Mouse (Mus musculus): Measurements from ENCODE around the gene Spata31d1a. TPM values are rescaled to one million over a fixed set of nuclear protein-coding genes. Genes with fewer than 3 reads are reported as not detected.

Gene Spata31d1a
- polyA plus RNA-seq, 1 experiment from 2014 or later = not detected

DNA sequence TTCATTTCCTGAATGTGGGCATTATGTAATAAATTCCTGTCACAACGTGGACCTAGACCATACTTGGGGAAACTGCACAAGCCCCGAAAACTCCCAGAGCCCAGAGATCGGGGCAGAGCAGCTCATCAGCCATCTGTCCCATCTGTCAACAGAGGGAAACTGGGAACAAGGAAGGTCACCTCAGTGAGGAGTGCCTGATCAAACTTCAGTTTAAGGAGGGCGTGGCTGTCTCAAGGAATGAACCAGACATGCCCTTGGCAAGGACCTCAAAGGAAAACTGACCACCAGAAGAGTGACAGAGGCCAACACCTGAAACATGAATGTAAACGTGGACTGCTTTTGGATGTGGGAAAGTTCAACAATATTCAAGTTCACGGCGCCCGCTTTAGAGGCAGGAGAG is 48.7 kb downstream of the Spata31d1a start:
- H3K27ac ChIP-seq = no peak overlapping the region
- no peaks in the 10 kb centered on the region for H3K27me3 ChIP-seq (replicated peaks)
- H3K36me3 ChIP-seq = peaks cover 80% of the 10 kb centered on the region
- H3K4me2 ChIP-seq (replicated peaks) = no peak overlapping the region
- H3K9me3 ChIP-seq = peaks cover 4% of the 10 kb centered on the region; the same call in 1 of the 2 replicates
- no peak overlapping the region for H3K9ac ChIP-seq
- no peak overlapping the region for H3K4me3 ChIP-seq
- ATAC-seq (ENCODE audit: low FRiP score, low read depth) = no peak
- peaks cover 14% of the 10 kb centered on the region for H3K4me1 ChIP-seq
- WGBS = 91% methylated on average over 8 of the region's 8 CpGs

DNA sequence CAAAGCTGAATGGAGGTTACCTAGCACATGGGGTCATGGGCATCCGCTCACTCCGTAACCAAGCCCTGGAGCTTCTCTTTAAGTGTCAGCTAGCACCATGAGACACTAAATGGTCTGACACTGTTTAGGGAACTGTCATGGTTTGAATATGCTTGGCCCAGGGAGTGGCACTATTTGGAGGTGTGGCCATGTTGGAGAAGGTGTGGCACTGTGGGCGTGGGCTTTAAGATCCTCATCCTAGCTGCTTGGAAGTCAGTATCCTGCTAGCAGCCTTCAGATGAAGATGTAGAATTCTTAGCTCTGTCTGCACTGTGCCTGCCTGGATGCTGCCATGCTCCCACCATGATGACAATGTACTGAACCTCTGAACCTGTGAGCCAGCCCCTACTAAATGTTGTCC is 49.8 kb downstream of the Spata31d1a start:
- H3K36me3 ChIP-seq = peaks cover 74% of the 10 kb centered on the region
- H3K4me3 ChIP-seq = no peak overlapping the region
- no peaks in the 10 kb centered on the region for H3K27me3 ChIP-seq (replicated peaks)
- peaks cover 4% of the 10 kb centered on the region; the same call in 1 of the 2 replicates for H3K9me3 ChIP-seq
- 96% methylated on average over 3 of the region's 3 CpGs for WGBS
- peaks cover 21% of the 10 kb centered on the region for H3K4me1 ChIP-seq
- ATAC-seq (ENCODE audit: low FRiP score, low read depth) = no peak
- no peak overlapping the region for H3K4me2 ChIP-seq (replicated peaks)
- H3K27ac ChIP-seq = no peak overlapping the region
- H3K9ac ChIP-seq = no peak overlapping the region

DNA sequence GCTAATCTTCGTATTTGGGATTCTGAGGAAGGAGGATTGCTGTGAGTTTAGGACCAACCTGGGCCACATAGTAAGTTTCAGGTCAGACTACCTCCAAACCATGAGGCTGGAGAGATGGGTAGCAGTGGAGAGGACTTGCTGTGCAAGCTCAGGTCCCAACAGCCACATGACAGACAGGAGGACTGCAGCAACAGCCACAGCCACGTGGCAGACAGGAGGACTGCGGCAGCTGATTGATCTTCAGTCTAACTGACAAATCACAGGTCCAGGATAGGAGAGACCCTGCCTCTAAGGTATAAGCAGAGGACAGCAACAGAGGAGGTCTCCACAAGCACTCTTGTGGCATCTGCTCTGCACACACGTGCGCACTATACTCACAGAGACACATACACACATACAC is 52.3 kb downstream of the Spata31d1a start:
- 80% methylated on average over 5 of the region's 5 CpGs for WGBS
- no peak overlapping the region for H3K4me3 ChIP-seq
- H3K9me3 ChIP-seq = peaks cover 4% of the 10 kb centered on the region; the same call in 1 of the 2 replicates
- no peak overlapping the region for H3K9ac ChIP-seq
- no peak overlapping the region for H3K4me2 ChIP-seq (replicated peaks)
- peaks cover 50% of the 10 kb centered on the region for H3K36me3 ChIP-seq
- peaks cover 35% of the 10 kb centered on the region for H3K4me1 ChIP-seq
- H3K27me3 ChIP-seq (replicated peaks) = no peaks in the 10 kb centered on the region
- no peak for ATAC-seq (ENCODE audit: low FRiP score, low read depth)
- no peak overlapping the region for H3K27ac ChIP-seq

DNA sequence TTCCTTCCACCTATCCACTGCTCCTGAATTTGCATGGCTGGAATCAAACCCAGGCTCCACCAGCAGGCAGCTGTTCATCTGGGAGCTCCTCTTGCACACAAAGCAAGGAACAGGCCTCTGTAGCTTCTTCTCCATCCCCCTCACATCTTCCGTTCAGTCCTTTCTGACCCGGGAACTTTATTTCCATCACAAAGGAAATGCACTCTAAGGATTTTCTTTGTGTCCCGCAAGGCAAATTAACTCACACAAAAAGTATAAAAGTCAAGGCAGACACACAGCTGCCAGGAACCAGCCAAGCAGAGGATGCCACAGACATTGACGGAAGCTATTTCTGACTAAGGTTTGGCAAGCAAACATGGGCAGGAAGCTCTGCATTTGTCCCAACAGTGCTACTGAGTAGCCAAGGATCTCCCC is 53.1 kb downstream of the Spata31d1a start:
- Histone ChIP-seq H3K9ac (0 out of 2 replicates have a peak overlapping the region, but pooled peaks have one; percentile 8), H3K4me1 (peaks cover 42% of the 10 kb centered on the region), H3K9me3 (peaks cover 4% of the 10 kb centered on the region; the same call in 1 of the 2 replicates), H3K4me2 (replicated peaks) (0 out of 2 replicates have a peak overlapping the region, but pooled peaks have one; percentile 14), H3K27me3 (replicated peaks) (no peaks in the 10 kb centered on the region), H3K27ac (peak overlapping the region; percentile 16; the same call in 1 of the 2 replicates), H3K4me3 (no peak overlapping the region), H3K36me3 (peaks cover 42% of the 10 kb centered on the region)
- peak; percentile 68 for ATAC-seq (ENCODE audit: low FRiP score, low read depth)
- 31% methylated on average over 4 of the region's 4 CpGs for WGBS

DNA sequence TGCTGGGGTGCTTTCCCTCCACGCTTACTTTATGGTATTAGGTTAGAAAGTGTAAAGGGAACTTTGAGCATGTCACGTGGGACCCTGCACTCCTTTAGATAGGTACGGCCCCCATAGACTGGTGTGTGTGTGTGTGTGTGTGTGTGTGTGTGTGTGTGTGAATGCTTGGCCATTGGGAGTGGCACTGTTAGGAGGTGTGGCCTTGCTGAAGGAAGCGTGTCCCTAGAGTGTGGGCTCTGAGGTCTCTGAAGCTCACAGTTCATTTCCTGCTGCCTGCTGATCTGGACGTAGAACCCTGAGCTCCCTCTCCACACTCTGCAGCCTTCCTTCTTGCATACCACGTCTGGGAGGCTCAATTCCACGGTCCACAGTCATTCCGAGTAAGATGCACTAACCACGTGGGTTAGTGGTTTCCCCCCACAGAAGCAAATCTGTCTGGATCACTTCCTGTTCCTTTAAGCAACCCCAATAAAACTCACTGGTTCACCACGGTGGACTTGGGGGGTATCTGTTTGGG is 53.8 kb downstream of the Spata31d1a start:
- 0 out of 2 replicates have a peak overlapping the region, but pooled peaks have one; percentile 8 for H3K9ac ChIP-seq

DNA sequence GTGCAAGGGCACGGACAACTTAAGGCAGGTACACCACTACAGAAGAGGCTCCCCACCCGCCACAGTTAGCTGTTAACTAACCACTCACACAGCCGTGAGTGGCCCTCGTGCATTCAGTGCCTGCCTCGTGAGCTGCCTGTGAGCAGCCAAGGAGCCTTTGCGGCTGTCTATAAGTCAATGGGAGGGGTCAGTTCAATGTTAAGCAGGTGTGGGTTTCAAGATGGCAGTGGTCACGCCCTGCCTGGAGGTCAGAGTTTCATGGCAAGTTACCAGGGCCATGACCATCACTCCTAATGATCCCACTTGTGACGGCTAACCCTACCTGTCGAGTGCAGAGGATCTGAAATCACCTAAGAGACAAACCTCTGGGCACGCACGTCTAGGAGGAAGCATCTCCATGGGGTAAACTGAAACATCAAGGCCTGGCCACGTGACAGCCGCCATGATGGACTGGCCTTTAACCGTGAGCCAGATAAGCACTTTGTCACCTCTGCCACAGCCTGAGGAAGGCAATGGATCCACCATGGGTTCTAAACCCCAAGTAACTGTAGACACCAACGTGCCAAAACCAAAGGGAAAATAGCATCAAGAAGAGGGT is 54.3 kb downstream of the Spata31d1a start:
- peaks cover 34% of the 10 kb centered on the region for H3K36me3 ChIP-seq
- H3K4me1 ChIP-seq = peaks cover 44% of the 10 kb centered on the region
- no peaks in the 10 kb centered on the region for H3K27me3 ChIP-seq (replicated peaks)
- no peak overlapping the region for H3K27ac ChIP-seq
- no peak for ATAC-seq (ENCODE audit: low FRiP score, low read depth)
- H3K9me3 ChIP-seq = peaks cover 4% of the 10 kb centered on the region; the same call in 1 of the 2 replicates
- WGBS = 91% methylated on average over 15 of the region's 15 CpGs
- no peak overlapping the region for H3K4me3 ChIP-seq
- no peak overlapping the region for H3K4me2 ChIP-seq (replicated peaks)
- no peak overlapping the region for H3K9ac ChIP-seq

More for the DNA sequence above, 53.8 kb downstream of the Spata31d1a start:
- Histone ChIP-seq H3K36me3 (peaks cover 36% of the 10 kb centered on the region), H3K27me3 (replicated peaks) (no peaks in the 10 kb centered on the region), H3K4me1 (peaks cover 44% of the 10 kb centered on the region), H3K4me2 (replicated peaks) (0 out of 2 replicates have a peak overlapping the region, but pooled peaks have one; percentile 14), H3K27ac (0 out of 2 replicates have a peak overlapping the region, but pooled peaks have one; percentile 16), H3K9me3 (peaks cover 4% of the 10 kb centered on the region; the same call in 1 of the 2 replicates), H3K4me3 (no peak overlapping the region)
- no peak for ATAC-seq (ENCODE audit: low FRiP score, low read depth)
- 64% methylated on average over 10 of the region's 10 CpGs for WGBS

DNA sequence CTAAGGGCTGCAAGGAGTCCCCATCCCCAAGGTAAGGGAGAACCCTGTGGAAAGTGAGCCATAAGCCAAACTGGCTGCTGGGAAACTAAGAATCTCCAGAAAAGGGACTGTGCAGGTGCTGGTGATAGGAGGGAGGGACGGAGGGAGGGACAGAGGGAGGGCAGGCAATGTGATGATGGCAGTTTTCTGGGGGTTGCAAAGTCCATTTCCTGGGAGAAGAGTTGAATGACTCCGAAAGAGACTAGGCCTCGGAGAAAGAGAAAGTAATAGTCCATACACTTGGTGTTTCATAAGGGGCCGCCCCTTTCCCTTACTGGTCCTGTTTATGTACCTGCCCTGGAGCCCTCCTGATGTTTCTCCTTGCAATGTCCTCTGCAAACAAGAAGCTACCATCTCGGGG is 55.7 kb downstream of the Spata31d1a start:
- Histone ChIP-seq H3K4me1 (peaks cover 44% of the 10 kb centered on the region), H3K9me3 (peaks cover 4% of the 10 kb centered on the region; the same call in 1 of the 2 replicates), H3K36me3 (peaks cover 33% of the 10 kb centered on the region), H3K27me3 (replicated peaks) (no peaks in the 10 kb centered on the region), H3K27ac (no peak overlapping the region), H3K4me2 (replicated peaks) (no peak overlapping the region), H3K9ac (no peak overlapping the region), H3K4me3 (no peak overlapping the region)
- no peak for ATAC-seq (ENCODE audit: low FRiP score, low read depth)
- WGBS = 92% methylated on average over 5 of the region's 5 CpGs

DNA sequence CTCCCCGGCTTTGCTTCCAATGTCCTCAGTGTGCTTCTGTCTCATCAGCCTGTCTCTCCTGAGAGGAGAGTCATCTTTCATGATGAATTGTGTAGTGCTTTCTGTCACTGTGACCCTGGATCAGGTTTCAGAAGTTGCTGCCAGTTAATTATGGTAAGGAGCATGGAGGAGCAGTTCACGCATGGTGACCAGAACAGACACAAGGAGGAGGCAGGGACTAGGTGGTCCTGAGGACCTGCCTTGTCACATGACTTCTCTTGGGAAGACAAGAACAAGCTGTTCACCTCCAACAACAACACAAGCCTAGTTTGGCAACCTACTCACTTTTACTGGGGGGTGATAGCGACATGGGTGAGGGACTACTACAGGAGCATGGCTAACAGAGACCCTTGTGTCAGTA is 57.0 kb downstream of the Spata31d1a start:
- 61% methylated on average over 3 of the region's 3 CpGs for WGBS
- Histone ChIP-seq H3K27ac (peak overlapping the region; percentile 37; the same call in 1 of the 2 replicates), H3K4me3 (no peak overlapping the region), H3K36me3 (peaks cover 32% of the 10 kb centered on the region), H3K9ac (no peak overlapping the region), H3K9me3 (no peaks in the 10 kb centered on the region), H3K4me1 (peaks cover 44% of the 10 kb centered on the region), H3K4me2 (replicated peaks) (no peak overlapping the region), H3K27me3 (replicated peaks) (no peaks in the 10 kb centered on the region)
- no peak for ATAC-seq (ENCODE audit: low FRiP score, low read depth)

DNA sequence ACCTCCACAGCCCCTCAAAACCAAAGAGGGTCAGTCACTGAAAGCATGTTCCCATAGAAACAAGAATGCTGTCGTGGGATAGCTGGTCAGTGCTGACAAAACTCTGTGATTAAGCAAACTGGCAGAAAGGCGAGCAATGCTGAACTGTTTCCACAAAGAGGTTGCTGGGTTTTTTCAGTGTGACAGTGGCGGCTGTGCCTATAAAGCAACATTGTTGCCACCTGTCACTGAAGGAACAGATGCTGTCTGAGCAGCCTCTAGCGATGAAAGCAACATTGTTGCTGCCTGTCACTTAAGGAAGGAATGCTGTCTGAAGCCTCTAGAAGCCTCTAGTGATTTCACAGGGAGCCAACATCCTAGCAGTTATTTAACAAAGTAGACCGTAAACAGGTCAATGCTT is 57.5 kb downstream of the Spata31d1a start:
- no peak; the same call in 1 of the 2 replicates for ATAC-seq (ENCODE audit: low FRiP score, low read depth)
- H3K9me3 ChIP-seq = no peaks in the 10 kb centered on the region
- H3K9ac ChIP-seq = no peak overlapping the region
- H3K4me3 ChIP-seq = no peak overlapping the region
- no peak overlapping the region for H3K4me2 ChIP-seq (replicated peaks)
- no peaks in the 10 kb centered on the region for H3K27me3 ChIP-seq (replicated peaks)
- H3K36me3 ChIP-seq = peaks cover 32% of the 10 kb centered on the region
- 0 out of 2 replicates have a peak overlapping the region, but pooled peaks have one; percentile 23 for H3K27ac ChIP-seq
- 43% methylated on average over 5 of the region's 5 CpGs for WGBS
- peaks cover 42% of the 10 kb centered on the region for H3K4me1 ChIP-seq

Other genes starting within 250 kb of the Spata31d1a start
- gene Agtpbp1, start 125.1 kb downstream of the Spata31d1a start, polyA plus RNA-seq (2016; fragmentation: Nextera tagmentation; extraction: Ambion mirVana) = 37.3 and 44.7 TPM in 2 replicates
- 125 and 128 TPM in 2 replicates for gene Naa35, start 125.1 kb downstream of the Spata31d1a start, polyA plus RNA-seq (2016; fragmentation: Nextera tagmentation; extraction: Ambion mirVana)
- gene Golm1, start 34.5 kb downstream of the Spata31d1a start, polyA plus RNA-seq (2016; fragmentation: Nextera tagmentation; extraction: Ambion mirVana) = 101 and 105 TPM in 2 replicates
- gene 4921517D22Rik, start 16.2 kb downstream of the Spata31d1a start, polyA plus RNA-seq (2016; fragmentation: Nextera tagmentation; extraction: Ambion mirVana) = not detected in 2 replicates
- gene Spata31d1b, start 2.0 kb upstream of the Spata31d1a start, polyA plus RNA-seq (2016; fragmentation: Nextera tagmentation; extraction: Ambion mirVana) = not detected in 2 replicates
- not detected in 2 replicates for gene Spata31d1d, start 21.4 kb upstream of the Spata31d1a start, polyA plus RNA-seq (2016; fragmentation: Nextera tagmentation; extraction: Ambion mirVana)
- 0.09 TPM in 1 of 2 replicates, not detected in the other for gene 1700014D04Rik, start 36.4 kb upstream of the Spata31d1a start, polyA plus RNA-seq (2016; fragmentation: Nextera tagmentation; extraction: Ambion mirVana)
- gene Isca1, start 59.5 kb upstream of the Spata31d1a start, polyA plus RNA-seq (2016; fragmentation: Nextera tagmentation; extraction: Ambion mirVana) = 125 and 126 TPM in 2 replicates
- gene Gm49354, start 71.9 kb upstream of the Spata31d1a start, polyA plus RNA-seq (2016; fragmentation: Nextera tagmentation; extraction: Ambion mirVana) = not detected in 2 replicates
- gene Tut7, start 112.8 kb upstream of the Spata31d1a start, polyA plus RNA-seq (2016; fragmentation: Nextera tagmentation; extraction: Ambion mirVana) = 55.2 and 61.7 TPM in 2 replicates